8 mouse cellular contexts compared by ENCODE assay signal in genomic region chr2:112774762-112775161, GRCm38 (mm10).
DNase-seq lines count a peak whose midpoint lies in the region; ATAC-seq lines count a peak whose summit lies in the region.

No protein-coding gene starts in this region.

- no peak overlapping the region for H3K4me3 ChIP-seq in hindbrain, embryonic 10.5 days
- no peak overlapping the region for H3K4me3 ChIP-seq in hindbrain, embryonic 16.5 days (ENCODE audit: low read length)

- H3K27me3 ChIP-seq in hindbrain, embryonic 10.5 days (ENCODE audit: insufficient read depth, poor library complexity, severe bottlenecking), result no peaks in the 10 kb centered on the region
- H3K27me3 ChIP-seq in hindbrain, embryonic 16.5 days (replicated peaks; ENCODE audit: control insufficient read depth, insufficient read depth, low read length), result no peaks in the 10 kb centered on the region

- H3K36me3 ChIP-seq in hindbrain, embryonic 10.5 days, result no peaks in the 10 kb centered on the region
- no peaks in the 10 kb centered on the region for H3K36me3 ChIP-seq in hindbrain, embryonic 16.5 days (ENCODE audit: control insufficient read depth, insufficient read depth, low read length)

- peak; percentile 84 for DNase-seq in hindbrain, embryonic 10.5 days (ENCODE audit: low spot score)
- peak; percentile 54 for DNase-seq in adrenal gland, adult 2 months
- DNase-seq in embryo, embryonic 10.5 days (ENCODE audit: low spot score), result peak; percentile 86
- peak; percentile 37 for DNase-seq in heart, adult 8-10 months (ENCODE audit: low spot score)
- DNase-seq in layer of hippocampus, postnatal 36 days, result peak; percentile 71 to 76
- DNase-seq in mesoderm, embryonic 11.5 days (ENCODE audit: low read depth, low spot score), result peak; percentile 85
- DNase-seq in spleen, postnatal 4 days (ENCODE audit: low spot score in 2 of 2), result peak; percentile 53 to 86

- H3K4me1 ChIP-seq in hindbrain, embryonic 10.5 days (replicated peaks), result no peaks in the 10 kb centered on the region
- no peaks in the 10 kb centered on the region for H3K4me1 ChIP-seq in hindbrain, embryonic 16.5 days (ENCODE audit: control insufficient read depth, insufficient read depth, low read depth, low read length)

- ATAC-seq in hindbrain, embryonic 16.5 days, result no peak

- 30% methylated on average over 6 of the region's 6 CpGs for WGBS in hindbrain, embryonic 10.5 days
- 31% methylated on average over 6 of the region's 6 CpGs for whole genome bisulfite sequencing in hindbrain, embryonic 16.5 days

- H3K27ac ChIP-seq in hindbrain, embryonic 10.5 days, result no peak overlapping the region
- no peak overlapping the region for H3K27ac ChIP-seq in hindbrain, embryonic 16.5 days (ENCODE audit: low read depth, low read length)

- H3K9ac ChIP-seq in hindbrain, embryonic 16.5 days (ENCODE audit: low read depth, low read length), result no peak overlapping the region

- no peak overlapping the region for H3K4me2 ChIP-seq in hindbrain, embryonic 16.5 days (ENCODE audit: low read length)

- no peaks in the 10 kb centered on the region for H3K9me3 ChIP-seq in hindbrain, embryonic 10.5 days
- H3K9me3 ChIP-seq in hindbrain, embryonic 16.5 days (ENCODE audit: control insufficient read depth, low read length), result no peaks in the 10 kb centered on the region
